Mouse (Mus musculus) heart, adult 8-10 months (tissue): Measurements from ENCODE around the gene Vmn1r120. TPM values are rescaled to one million over a fixed set of nuclear protein-coding genes. Genes with fewer than 3 reads are reported as not detected.
"Not testable (repeated sequence)": the region's sequence is repeated elsewhere in the genome, so short reads cannot be mapped to it uniquely, and the experiment has no call there.

Experiments used
- DNase-seq: peaks from one replicate; pipeline ENCODE4 v3.0.0; 2022; ENCODE audit warnings: low spot score
- total RNA-seq, 4 experiments: library from RNA; stranded (reverse); gene quantifications; 2 replicates each; pipeline ENCODE4 v1.2.4; 2022

Gene Vmn1r120
- total RNA-seq = not detected

GRCm38 (mm10) chr7:21053684-21054083, at the start of gene Vmn1r120:
TSS of gene Vmn1r120 (minus strand) at chr7:21053784.
- DNase-seq = not testable (repeated sequence)

GRCm38 (mm10) chr7:21098413-21098812, 44.8 kb upstream of the Vmn1r120 start, which contains the start of gene Vmn1r121:
TSS of gene Vmn1r121 (minus strand) at chr7:21098513.
- DNase-seq = not testable (repeated sequence)

GRCm38 (mm10) chr7:21012355-21012754, 41.2 kb downstream of the Vmn1r120 start, which contains the start of gene Vmn1r119:
TSS of gene Vmn1r119 (minus strand) at chr7:21012455.
- not testable (repeated sequence) for DNase-seq

Other genes starting within 250 kb of the Vmn1r120 start
- not detected for gene Vmn1r114, start 241.6 kb downstream of the Vmn1r120 start, total RNA-seq
- gene Vmn1r115, start 208.8 kb downstream of the Vmn1r120 start, total RNA-seq = not detected
- not detected for gene Vmn1r116, start 181.5 kb downstream of the Vmn1r120 start, total RNA-seq
- not detected for gene Vmn1r117, start 169.7 kb downstream of the Vmn1r120 start, total RNA-seq
- not detected for gene Vmn1r118, start 141.4 kb downstream of the Vmn1r120 start, total RNA-seq
- not detected for gene Vmn1r119, start 41.3 kb downstream of the Vmn1r120 start, total RNA-seq
- not detected for gene Vmn1r121, start 44.7 kb upstream of the Vmn1r120 start, total RNA-seq
- gene Vmn1r122, start 80.3 kb upstream of the Vmn1r120 start, total RNA-seq = not detected
- gene Vmn1r123, start 108.4 kb upstream of the Vmn1r120 start, total RNA-seq = not detected
- not detected for gene Gm5157, start 136.6 kb upstream of the Vmn1r120 start, total RNA-seq
- not detected for gene Vmn1r124, start 206.8 kb upstream of the Vmn1r120 start, total RNA-seq
- not detected for gene Vmn1r125, start 218.4 kb upstream of the Vmn1r120 start, total RNA-seq
- gene Vmn1r126, start 247.7 kb upstream of the Vmn1r120 start, total RNA-seq = not detected